In genomic region chr3:104944894-104945293, GRCm38 (mm10) we compare ENCODE assay signal across 17 mouse cellular contexts. TPM values are rescaled to one million over a fixed set of nuclear protein-coding genes. Genes with fewer than 3 reads are reported as not detected.
DNase-seq lines count a peak whose midpoint lies in the region; ATAC-seq and TF ChIP-seq lines count a peak whose summit lies in the region.
"Had no signal": no experiment of that assay in that cellular context is flagged by ENCODE, and none has a peak within 500 bp of the region (broad histone marks: within the 10 kb centered on the region; RNA-seq: fewer than 3 reads in every experiment).

No protein-coding gene starts in this region.

- no peak for ATAC-seq in embryonic facial prominence, embryonic 13.5 days (ENCODE audit: insufficient number of reproducible peaks, insufficient read depth, low FRiP score, low TSS enrichment, low read depth)
- 0 out of 2 replicates have a peak, but pooled peaks have one; percentile 40 for ATAC-seq in lung, postnatal 0 days
- ATAC-seq in stomach, embryonic 16.5 days (ENCODE audit: insufficient read depth, low FRiP score) = 0 out of 2 replicates have a peak, but pooled peaks have one; percentile 19
- ATAC-seq in cerebellum, adult (ENCODE audit: insufficient number of reproducible peaks, low FRiP score, low TSS enrichment) = no peak
- ATAC-seq in hindbrain, embryonic 14.5 days (ENCODE audit: low FRiP score) = no peak
- ATAC-seq: forebrain, postnatal 0 days; midbrain, embryonic 15.5 days had no signal

- no peak overlapping the region for H3K4me3 ChIP-seq in embryonic facial prominence, embryonic 13.5 days
- H3K4me3 ChIP-seq in embryonic facial prominence, embryonic 10.5 days = no peak overlapping the region
- no peak overlapping the region for H3K4me3 ChIP-seq in lung, postnatal 0 days (ENCODE audit: low read depth, low read length)
- no peak overlapping the region for H3K4me3 ChIP-seq in stomach, embryonic 16.5 days (replicated peaks; ENCODE audit: low read length)
- no peak overlapping the region for H3K4me3 ChIP-seq in hindbrain, embryonic 14.5 days (replicated peaks; ENCODE audit: low read length)
- H3K4me3 ChIP-seq: kidney, embryonic 15.5 days; midbrain, embryonic 15.5 days had no signal

- no peak for TF ChIP-seq EP300 in lung, postnatal 0 days (IDR thresholded peaks at IDR 0.05)

- no peaks in the 10 kb centered on the region for H3K27me3 ChIP-seq in embryonic facial prominence, embryonic 13.5 days
- no peaks in the 10 kb centered on the region for H3K27me3 ChIP-seq in embryonic facial prominence, embryonic 10.5 days (replicated peaks; ENCODE audit: low read depth, poor library complexity, severe bottlenecking)
- H3K27me3 ChIP-seq in lung, postnatal 0 days (replicated peaks; ENCODE audit: insufficient read depth, low read length) = no peaks in the 10 kb centered on the region
- no peaks in the 10 kb centered on the region for H3K27me3 ChIP-seq in stomach, embryonic 16.5 days (ENCODE audit: control insufficient read depth, insufficient read depth, low read length)
- no peaks in the 10 kb centered on the region for H3K27me3 ChIP-seq in hindbrain, embryonic 14.5 days (ENCODE audit: control insufficient read depth, insufficient read depth, low read length)
- H3K27me3 ChIP-seq: CH12.LX; kidney, embryonic 15.5 days; midbrain, embryonic 15.5 days had no signal

- WGBS in embryonic facial prominence, embryonic 13.5 days = 65% methylated on average over 9 of the region's 9 CpGs
- 80% methylated on average over 9 of the region's 9 CpGs for WGBS in embryonic facial prominence, embryonic 10.5 days
- 63% methylated on average over 9 of the region's 9 CpGs for WGBS in lung, postnatal 0 days
- 46% methylated on average over 9 of the region's 9 CpGs for WGBS in stomach, embryonic 16.5 days
- 84% methylated on average over 9 of the region's 9 CpGs for whole genome bisulfite sequencing in hindbrain, embryonic 14.5 days

- H3K9me3 ChIP-seq in embryonic facial prominence, embryonic 13.5 days = no peaks in the 10 kb centered on the region
- no peaks in the 10 kb centered on the region for H3K9me3 ChIP-seq in embryonic facial prominence, embryonic 10.5 days
- no peaks in the 10 kb centered on the region for H3K9me3 ChIP-seq in lung, postnatal 0 days (ENCODE audit: low read length)
- H3K9me3 ChIP-seq in stomach, embryonic 16.5 days (replicated peaks; ENCODE audit: control insufficient read depth, low read length) = no peaks in the 10 kb centered on the region
- H3K9me3 ChIP-seq in hindbrain, embryonic 14.5 days (ENCODE audit: control insufficient read depth, low read length) = no peaks in the 10 kb centered on the region
- H3K9me3 ChIP-seq: kidney, embryonic 15.5 days; midbrain, embryonic 15.5 days had no signal

- TF ChIP-seq CTCF in lung, postnatal 0 days (IDR thresholded peaks at IDR 0.05) = no peak

- H3K9ac ChIP-seq in embryonic facial prominence, embryonic 13.5 days = no peak overlapping the region
- H3K9ac ChIP-seq in lung, postnatal 0 days (replicated peaks; ENCODE audit: low read depth) = no peak overlapping the region
- H3K9ac ChIP-seq in stomach, embryonic 16.5 days (ENCODE audit: low read length) = no peak overlapping the region
- H3K9ac ChIP-seq in hindbrain, embryonic 14.5 days = no peak overlapping the region
- H3K9ac ChIP-seq: forebrain, postnatal 0 days; kidney, embryonic 15.5 days; liver, embryonic 14.5 days; midbrain, embryonic 15.5 days had no signal

- H3K4me1 ChIP-seq in embryonic facial prominence, embryonic 13.5 days = peaks cover 36% of the 10 kb centered on the region
- H3K4me1 ChIP-seq in embryonic facial prominence, embryonic 10.5 days = peaks cover 39% of the 10 kb centered on the region
- H3K4me1 ChIP-seq in lung, postnatal 0 days (ENCODE audit: insufficient read depth, low read depth, low read length) = no peaks in the 10 kb centered on the region
- H3K4me1 ChIP-seq in stomach, embryonic 16.5 days (ENCODE audit: control insufficient read depth, insufficient read depth, low read length) = peaks cover 17% of the 10 kb centered on the region; the same call in 1 of the 2 replicates
- H3K4me1 ChIP-seq in hindbrain, embryonic 14.5 days (replicated peaks; ENCODE audit: control insufficient read depth, insufficient read depth, low read length) = no peaks in the 10 kb centered on the region; the same call in 1 of the 2 replicates

- no peak for DNase-seq in embryonic facial prominence, embryonic 10.5 days (ENCODE audit: low spot score)
- DNase-seq in lung, postnatal 0 days (ENCODE audit: low spot score) = no peak
- no peak for DNase-seq in lung, postnatal 36 days
- DNase-seq in fibroblast of lung, adult 2 months (ENCODE audit: low read depth) = peak; percentile 45
- no peak for DNase-seq in hindbrain, embryonic 14.5 days (ENCODE audit: low spot score)
- DNase-seq: adrenal gland, adult 2 months; cerebellum, adult 8-10 months; forebrain, postnatal 0 days; lung, postnatal 10 days; thymus, postnatal 4 days had no signal

- peak overlapping the region; percentile 11; the same call in 1 of the 2 replicates for H3K27ac ChIP-seq in embryonic facial prominence, embryonic 13.5 days
- no peak overlapping the region for H3K27ac ChIP-seq in embryonic facial prominence, embryonic 10.5 days (replicated peaks)
- no peak overlapping the region for H3K27ac ChIP-seq in lung, postnatal 0 days (ENCODE audit: low read length)
- peak overlapping the region; percentile 20 for H3K27ac ChIP-seq in stomach, embryonic 16.5 days (ENCODE audit: low read length)
- no peak overlapping the region for H3K27ac ChIP-seq in hindbrain, embryonic 14.5 days
- H3K27ac ChIP-seq: kidney, embryonic 15.5 days; liver, embryonic 14.5 days; midbrain, embryonic 15.5 days had no signal

- H3K36me3 ChIP-seq in embryonic facial prominence, embryonic 13.5 days = peaks cover 23% of the 10 kb centered on the region
- H3K36me3 ChIP-seq in embryonic facial prominence, embryonic 10.5 days (replicated peaks) = peaks cover 52% of the 10 kb centered on the region
- H3K36me3 ChIP-seq in lung, postnatal 0 days (ENCODE audit: insufficient read depth, low read length) = no peaks in the 10 kb centered on the region
- H3K36me3 ChIP-seq in stomach, embryonic 16.5 days (ENCODE audit: control insufficient read depth, insufficient read depth, low read length) = no peaks in the 10 kb centered on the region; the same call in 1 of the 2 replicates
- peaks cover 25% of the 10 kb centered on the region for H3K36me3 ChIP-seq in hindbrain, embryonic 14.5 days (replicated peaks; ENCODE audit: control insufficient read depth, insufficient read depth)
- H3K36me3 ChIP-seq: midbrain, embryonic 15.5 days had no signal

- no peak overlapping the region for H3K4me2 ChIP-seq in embryonic facial prominence, embryonic 13.5 days
- no peak overlapping the region for H3K4me2 ChIP-seq in lung, postnatal 0 days (replicated peaks; ENCODE audit: low read depth, low read length)
- H3K4me2 ChIP-seq in stomach, embryonic 16.5 days (ENCODE audit: low read depth, low read length) = no peak overlapping the region
- no peak overlapping the region for H3K4me2 ChIP-seq in hindbrain, embryonic 14.5 days (replicated peaks)
- H3K4me2 ChIP-seq: kidney, embryonic 15.5 days; midbrain, embryonic 15.5 days had no signal

RNA-seq across cellular contexts. Expression of gene Wnt2b, which starts 16.8 kb away (rescaled TPM):
- 1.3 and 1.8 TPM in 2 replicates for polyA plus RNA-seq in embryonic facial prominence, embryonic 13.5 days (2015; fragmentation: Nextera tagmentation; extraction: Ambion mirVana)
- 0.50 and 0.66 TPM in 2 replicates for polyA plus RNA-seq in embryonic facial prominence, embryonic 10.5 days (2016; fragmentation: Nextera tagmentation; extraction: Ambion mirVana)
- 0.44 and 0.88 TPM in 2 replicates for polyA plus RNA-seq in lung, postnatal 0 days (2015; fragmentation: Nextera tagmentation; extraction: Ambion mirVana)
- polyA plus RNA-seq in stomach, embryonic 16.5 days (2015; fragmentation: Nextera tagmentation; extraction: Ambion mirVana) = 2.1 and 3.1 TPM in 2 replicates
- polyA plus RNA-seq in hindbrain, embryonic 14.5 days (2014; fragmentation: Nextera tagmentation; extraction: Ambion mirVana) = 0.82 and 1.2 TPM in 2 replicates

Comparison
In these comparisons a context has a peak if more than half of its experiments do, and no peak if none do; other contexts are left out.
1. H3K27ac ChIP-seq: peak in embryonic facial prominence, embryonic 13.5 days (single experiment) and stomach, embryonic 16.5 days (single experiment); none in embryonic facial prominence, embryonic 10.5 days (single experiment), lung, postnatal 0 days (single experiment) and hindbrain, embryonic 14.5 days (single experiment).
2. ATAC-seq: peak in lung, postnatal 0 days (single experiment) and stomach, embryonic 16.5 days (single experiment); none in embryonic facial prominence, embryonic 13.5 days (single experiment), cerebellum, adult (single experiment) and hindbrain, embryonic 14.5 days (single experiment).